Mouse (Mus musculus): Measurements from ENCODE around the gene Cactin. TPM values are rescaled to one million over a fixed set of nuclear protein-coding genes. Genes with fewer than 3 reads are reported as not detected.
A peak's percentile ranks its signal among the peaks of the same experiment; 100 is the strongest.

Cactin gene
- polyA plus RNA-seq, 1 experiment from 2014 or later: 29.6 TPM

DNA sequence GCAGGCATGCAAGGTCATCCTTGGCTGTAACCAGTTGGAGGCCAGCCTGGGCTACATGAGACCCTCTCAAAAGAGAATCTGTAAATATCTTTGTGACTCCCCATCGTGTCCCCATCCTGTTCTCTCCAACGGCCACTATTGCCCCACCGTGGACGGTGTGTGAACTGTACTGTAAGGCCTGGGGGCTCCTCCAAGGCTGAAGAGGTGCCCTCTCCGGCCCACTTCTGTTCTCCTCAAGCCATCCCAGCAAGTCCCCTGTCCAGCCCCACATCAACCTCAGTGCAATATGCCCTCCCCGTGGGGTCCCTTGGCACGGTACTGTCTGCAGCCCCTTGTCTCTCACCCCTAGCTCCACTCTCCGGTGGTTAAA, 1.6 kb upstream of the Cactin start:
- Histone ChIP-seq H3K4me3 (ENCODE audit: low read length) (peak overlapping the region; percentile 99; the same call in 1 of the 2 replicates), H3K9ac (ENCODE audit: low read depth, low read length) (peak overlapping the region; percentile 93; the same call in 1 of the 2 replicates), H3K36me3 (ENCODE audit: control insufficient read depth, insufficient read depth, low read length) (peaks cover 49% of the 10 kb centered on the region), H3K27me3 (ENCODE audit: control insufficient read depth, insufficient read depth, low read length) (no peaks in the 10 kb centered on the region), H3K9me3 (ENCODE audit: control insufficient read depth, low read length) (no peaks in the 10 kb centered on the region), H3K4me2 (replicated peaks; ENCODE audit: low read depth, low read length) (peak overlapping the region; percentile 76), H3K27ac (ENCODE audit: low read depth, low read length) (peak overlapping the region; percentile 85), H3K4me1 (ENCODE audit: control insufficient read depth, insufficient read depth, low read length) (peaks cover 32% of the 10 kb centered on the region)
- no peak for ATAC-seq (ENCODE audit: low FRiP score, low TSS enrichment)
- WGBS: 34% methylated on average over 8 of the region's 8 CpGs

DNA sequence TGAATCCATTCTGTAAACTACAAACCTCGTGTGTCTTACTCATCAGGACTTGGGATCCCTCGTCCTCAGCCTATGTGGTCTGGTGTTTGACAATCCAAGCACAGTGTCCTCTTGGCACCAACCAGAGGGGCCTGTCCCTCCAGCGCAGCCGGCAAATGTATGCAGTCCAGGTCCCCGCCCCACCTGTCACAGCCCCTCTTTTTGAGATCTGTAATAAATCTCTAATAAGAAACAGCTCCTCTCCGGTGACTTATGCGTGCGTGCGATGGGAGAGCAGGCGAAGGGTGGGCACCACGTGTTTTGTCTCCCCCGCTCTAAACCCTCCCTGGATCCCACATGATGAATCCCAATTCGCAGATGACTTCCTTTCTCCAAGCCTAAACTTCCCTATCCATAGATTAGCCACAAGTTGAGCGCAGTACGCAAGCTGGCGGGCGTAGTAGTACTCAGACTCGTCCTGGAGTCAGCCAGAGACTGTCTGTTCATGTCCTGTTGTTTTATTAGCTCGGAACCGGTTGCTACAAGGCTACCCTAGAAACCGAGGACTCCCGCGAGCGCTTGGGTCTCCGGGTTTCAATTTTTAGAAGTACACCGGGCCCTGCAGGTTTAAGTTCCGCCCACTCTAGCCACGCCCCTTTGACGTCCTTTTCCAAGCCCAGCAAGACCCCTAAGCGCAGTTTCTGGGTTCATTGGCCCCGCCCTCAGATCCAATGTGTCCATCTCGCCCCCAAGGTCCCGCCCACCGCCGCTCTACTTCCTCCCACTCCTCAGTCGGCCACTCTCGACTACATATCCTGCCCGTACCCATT, 958 bp upstream of the Cactin start:
- peaks cover 32% of the 10 kb centered on the region for H3K4me1 ChIP-seq (ENCODE audit: control insufficient read depth, insufficient read depth, low read length)
- WGBS: under 1% methylated on average over 38 of the region's 38 CpGs
- peak overlapping the region; percentile 85 for H3K27ac ChIP-seq (ENCODE audit: low read depth, low read length)
- peaks cover 53% of the 10 kb centered on the region for H3K36me3 ChIP-seq (ENCODE audit: control insufficient read depth, insufficient read depth, low read length)
- peak overlapping the region; percentile 93 for H3K9ac ChIP-seq (ENCODE audit: low read depth, low read length)
- peak; percentile 82 for ATAC-seq (ENCODE audit: low FRiP score, low TSS enrichment)
- peak overlapping the region; percentile 76 for H3K4me2 ChIP-seq (replicated peaks; ENCODE audit: low read depth, low read length)
- no peaks in the 10 kb centered on the region for H3K9me3 ChIP-seq (ENCODE audit: control insufficient read depth, low read length)
- H3K4me3 ChIP-seq (ENCODE audit: low read length): peak overlapping the region; percentile 99
- H3K27me3 ChIP-seq (ENCODE audit: control insufficient read depth, insufficient read depth, low read length): no peaks in the 10 kb centered on the region

DNA sequence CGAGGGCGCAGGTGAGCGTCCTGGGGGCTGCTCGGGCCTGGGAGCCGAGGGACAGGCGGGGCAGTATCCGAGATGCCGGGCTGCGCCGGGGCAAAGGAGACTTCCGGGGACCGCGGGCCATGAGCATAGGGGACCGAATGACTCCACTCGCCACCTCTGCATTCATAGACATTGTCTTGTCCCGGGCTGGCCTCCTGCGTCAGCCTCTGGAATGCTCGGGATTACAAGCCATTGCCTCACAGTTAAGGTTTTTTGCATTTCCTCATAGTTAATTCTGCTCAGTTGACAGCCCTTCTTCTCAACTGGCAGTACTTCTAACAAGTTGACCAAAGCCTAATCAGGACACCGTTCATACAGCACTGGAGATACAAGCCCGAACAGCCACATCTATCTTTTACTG, 533 bp downstream of the Cactin start:
- 3% methylated on average over 20 of the region's 20 CpGs for WGBS
- ATAC-seq (ENCODE audit: low FRiP score, low TSS enrichment): no peak
- peaks cover 55% of the 10 kb centered on the region for H3K36me3 ChIP-seq (ENCODE audit: control insufficient read depth, insufficient read depth, low read length)

DNA sequence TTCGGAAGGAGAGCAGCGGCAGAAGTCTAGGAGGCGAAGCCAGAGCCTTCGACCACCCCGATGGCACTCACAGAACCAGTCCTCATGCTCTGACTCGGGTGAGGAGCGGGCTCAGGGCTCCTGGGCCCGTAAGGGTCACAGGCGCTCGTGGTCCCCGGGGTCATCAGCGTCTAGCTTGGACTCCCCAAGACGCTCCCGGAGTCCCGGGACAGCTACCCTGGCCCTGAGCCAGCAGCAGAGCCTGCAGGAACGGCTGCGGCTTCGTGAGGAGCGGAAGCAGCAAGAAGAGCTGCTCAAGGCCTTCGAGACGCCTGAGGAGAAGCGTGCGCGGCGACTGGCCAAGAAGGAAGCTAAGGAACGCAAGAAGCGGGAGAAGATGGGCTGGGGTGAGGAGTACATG, 1.5 kb downstream of the Cactin start:
- Histone ChIP-seq H3K27me3 (ENCODE audit: control insufficient read depth, insufficient read depth, low read length) (no peaks in the 10 kb centered on the region), H3K36me3 (ENCODE audit: control insufficient read depth, insufficient read depth, low read length) (peaks cover 63% of the 10 kb centered on the region), H3K4me1 (ENCODE audit: control insufficient read depth, insufficient read depth, low read length) (peaks cover 17% of the 10 kb centered on the region), H3K4me3 (ENCODE audit: low read length) (no peak overlapping the region), H3K9ac (ENCODE audit: low read depth, low read length) (0 out of 2 replicates have a peak overlapping the region, but pooled peaks have one; percentile 93), H3K27ac (ENCODE audit: low read depth, low read length) (no peak overlapping the region), H3K9me3 (ENCODE audit: control insufficient read depth, low read length) (no peaks in the 10 kb centered on the region), H3K4me2 (replicated peaks; ENCODE audit: low read depth, low read length) (no peak overlapping the region)
- ATAC-seq (ENCODE audit: low FRiP score, low TSS enrichment): no peak
- WGBS: 93% methylated on average over 27 of the region's 27 CpGs

More for the DNA sequence above, 533 bp downstream of the Cactin start:
- H3K9me3 ChIP-seq (ENCODE audit: control insufficient read depth, low read length): no peaks in the 10 kb centered on the region
- H3K4me2 ChIP-seq (replicated peaks; ENCODE audit: low read depth, low read length): peak overlapping the region; percentile 70
- H3K9ac ChIP-seq (ENCODE audit: low read depth, low read length): peak overlapping the region; percentile 93
- peaks cover 27% of the 10 kb centered on the region for H3K4me1 ChIP-seq (ENCODE audit: control insufficient read depth, insufficient read depth, low read length)
- H3K27me3 ChIP-seq (ENCODE audit: control insufficient read depth, insufficient read depth, low read length): no peaks in the 10 kb centered on the region
- H3K27ac ChIP-seq (ENCODE audit: low read depth, low read length): peak overlapping the region; percentile 85
- H3K4me3 ChIP-seq (ENCODE audit: low read length): peak overlapping the region; percentile 99

DNA sequence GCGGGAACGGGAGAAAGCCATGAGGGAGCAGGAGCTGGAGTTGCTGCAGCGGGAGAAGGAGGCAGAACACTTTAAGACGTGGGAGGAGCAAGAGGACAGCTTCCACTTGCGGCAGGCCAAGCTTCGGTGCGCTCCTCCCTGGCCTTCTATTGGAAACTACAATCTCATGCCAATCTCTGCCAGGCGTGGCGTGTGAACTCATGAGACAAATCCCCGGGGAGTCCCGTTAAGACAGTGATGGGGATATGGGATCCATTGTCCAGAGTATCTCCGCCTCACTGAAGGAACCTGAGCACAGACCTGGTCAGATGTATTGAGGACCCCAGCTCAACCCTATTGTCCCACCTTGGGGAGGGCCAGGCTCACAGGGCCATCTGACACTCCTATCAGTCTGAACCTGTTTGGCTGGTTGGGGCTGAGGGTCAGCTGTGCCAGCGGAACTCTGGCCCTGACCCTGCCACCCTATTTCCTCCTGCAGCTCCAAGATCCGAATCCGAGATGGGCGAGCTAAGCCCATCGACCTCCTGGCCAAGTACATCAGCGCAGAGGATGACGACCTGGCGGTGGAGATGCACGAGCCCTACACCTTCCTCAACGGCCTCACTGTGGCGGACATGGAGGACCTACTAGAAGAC, 2.4 kb downstream of the Cactin start:
- Histone ChIP-seq H3K36me3 (ENCODE audit: control insufficient read depth, insufficient read depth, low read length) (peaks cover 58% of the 10 kb centered on the region), H3K4me3 (ENCODE audit: low read length) (no peak overlapping the region), H3K27me3 (ENCODE audit: control insufficient read depth, insufficient read depth, low read length) (no peaks in the 10 kb centered on the region), H3K9ac (ENCODE audit: low read depth, low read length) (peak overlapping the region; percentile 12; the same call in 1 of the 2 replicates), H3K4me2 (replicated peaks; ENCODE audit: low read depth, low read length) (no peak overlapping the region), H3K4me1 (ENCODE audit: control insufficient read depth, insufficient read depth, low read length) (peaks cover 14% of the 10 kb centered on the region), H3K9me3 (ENCODE audit: control insufficient read depth, low read length) (no peaks in the 10 kb centered on the region), H3K27ac (ENCODE audit: low read depth, low read length) (no peak overlapping the region)
- WGBS: 94% methylated on average over 23 of the region's 23 CpGs
- ATAC-seq (ENCODE audit: low FRiP score, low TSS enrichment): no peak

DNA sequence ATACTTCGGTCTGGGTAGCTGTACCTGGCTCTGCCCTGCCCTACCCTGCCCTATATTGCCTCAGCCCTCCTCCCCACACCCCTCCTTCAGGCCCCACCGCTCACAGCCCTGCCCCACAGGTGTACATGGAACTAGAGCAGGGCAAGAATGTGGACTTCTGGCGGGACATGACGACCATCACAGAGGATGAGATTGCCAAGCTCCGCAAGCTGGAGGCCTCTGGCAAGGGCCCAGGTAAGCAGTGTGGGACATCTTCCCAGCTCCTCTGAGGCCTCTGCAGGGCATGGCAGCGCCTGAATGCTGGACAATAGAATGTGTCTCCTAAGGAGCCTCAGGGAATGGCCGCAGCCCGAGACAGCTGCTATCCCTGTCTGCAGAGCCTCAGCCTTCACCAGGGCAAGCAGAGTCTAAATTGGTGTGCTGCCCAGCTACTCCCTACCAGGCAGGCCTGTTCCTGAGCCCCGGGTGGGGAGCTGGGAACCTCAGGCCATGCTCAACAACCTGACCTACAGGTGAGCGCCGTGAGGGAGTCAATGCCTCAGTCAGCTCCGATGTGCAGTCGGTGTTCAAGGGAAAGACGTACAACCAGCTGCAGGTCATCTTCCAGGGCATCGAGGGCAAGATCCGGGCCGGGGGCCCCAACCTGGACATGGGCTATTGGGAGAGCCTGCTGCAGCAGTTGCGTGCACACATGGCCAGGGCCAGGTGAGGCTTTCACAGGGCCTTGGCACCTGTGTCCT, 3.1 kb downstream of the Cactin start:
- no peak overlapping the region for H3K27ac ChIP-seq (ENCODE audit: low read depth, low read length)
- no peak overlapping the region for H3K9ac ChIP-seq (ENCODE audit: low read depth, low read length)
- no peak overlapping the region for H3K4me2 ChIP-seq (replicated peaks; ENCODE audit: low read depth, low read length)
- no peak for ATAC-seq (ENCODE audit: low FRiP score, low TSS enrichment)
- no peaks in the 10 kb centered on the region for H3K27me3 ChIP-seq (ENCODE audit: control insufficient read depth, insufficient read depth, low read length)
- WGBS: 95% methylated on average over 18 of the region's 18 CpGs
- H3K36me3 ChIP-seq (ENCODE audit: control insufficient read depth, insufficient read depth, low read length): peaks cover 53% of the 10 kb centered on the region
- peaks cover 15% of the 10 kb centered on the region for H3K4me1 ChIP-seq (ENCODE audit: control insufficient read depth, insufficient read depth, low read length)
- no peak overlapping the region for H3K4me3 ChIP-seq (ENCODE audit: low read length)
- no peaks in the 10 kb centered on the region for H3K9me3 ChIP-seq (ENCODE audit: control insufficient read depth, low read length)

DNA sequence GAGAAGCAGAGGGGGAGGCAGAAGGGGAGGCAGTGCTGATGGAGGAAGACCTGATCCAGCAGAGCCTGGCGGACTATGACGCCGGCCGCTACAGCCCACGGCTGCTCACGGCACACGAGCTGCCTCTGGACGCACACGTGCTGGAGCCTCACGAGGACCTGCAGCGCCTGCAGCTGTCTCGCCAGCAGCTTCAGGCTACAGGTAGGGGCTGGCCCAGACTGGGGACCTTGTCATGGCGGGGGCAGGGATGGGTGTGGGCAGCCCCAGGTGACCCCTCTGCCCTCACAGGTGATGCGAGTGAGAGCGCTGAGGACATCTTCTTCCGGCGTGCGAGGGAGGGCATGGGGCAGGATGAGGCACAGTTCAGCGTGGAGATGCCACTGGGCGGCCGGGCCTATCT, 4.3 kb downstream of the Cactin start:
- ATAC-seq (ENCODE audit: low FRiP score, low TSS enrichment): no peak
- WGBS: 93% methylated on average over 21 of the region's 21 CpGs
- no peak overlapping the region for H3K9ac ChIP-seq (ENCODE audit: low read depth, low read length)

DNA sequence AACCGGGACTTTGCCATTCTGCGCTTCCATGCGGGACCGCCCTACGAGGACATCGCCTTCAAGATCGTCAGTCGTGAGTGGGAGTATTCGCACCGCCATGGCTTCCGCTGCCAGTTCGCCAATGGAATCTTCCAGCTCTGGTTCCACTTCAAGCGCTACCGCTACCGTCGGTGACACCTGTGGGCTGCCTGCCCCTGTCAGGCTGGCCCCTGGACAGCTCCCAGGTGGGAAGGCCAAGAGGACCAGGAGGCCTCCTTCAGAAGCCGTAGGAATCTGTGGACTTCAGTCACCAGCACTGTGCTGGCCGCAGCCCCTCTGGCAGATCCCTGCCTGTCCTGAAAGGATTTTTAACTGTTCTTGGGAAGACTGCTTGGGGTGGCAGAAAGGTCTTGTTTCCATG, 4.9 kb downstream of the Cactin start:
- 91% methylated on average over 18 of the region's 18 CpGs for WGBS
- Histone ChIP-seq H3K27ac (ENCODE audit: low read depth, low read length) (no peak overlapping the region; the same call in 1 of the 2 replicates), H3K36me3 (ENCODE audit: control insufficient read depth, insufficient read depth, low read length) (peaks cover 51% of the 10 kb centered on the region), H3K4me3 (ENCODE audit: low read length) (no peak overlapping the region), H3K27me3 (ENCODE audit: control insufficient read depth, insufficient read depth, low read length) (no peaks in the 10 kb centered on the region), H3K9ac (ENCODE audit: low read depth, low read length) (no peak overlapping the region), H3K9me3 (ENCODE audit: control insufficient read depth, low read length) (no peaks in the 10 kb centered on the region), H3K4me1 (ENCODE audit: control insufficient read depth, insufficient read depth, low read length) (peaks cover 16% of the 10 kb centered on the region; the same call in 1 of the 2 replicates), H3K4me2 (replicated peaks; ENCODE audit: low read depth, low read length) (no peak overlapping the region)
- ATAC-seq (ENCODE audit: low FRiP score, low TSS enrichment): no peak

More for the DNA sequence above, 4.3 kb downstream of the Cactin start:
- Histone ChIP-seq H3K4me3 (ENCODE audit: low read length) (no peak overlapping the region), H3K36me3 (ENCODE audit: control insufficient read depth, insufficient read depth, low read length) (peaks cover 51% of the 10 kb centered on the region), H3K4me2 (replicated peaks; ENCODE audit: low read depth, low read length) (no peak overlapping the region), H3K27me3 (ENCODE audit: control insufficient read depth, insufficient read depth, low read length) (no peaks in the 10 kb centered on the region), H3K27ac (ENCODE audit: low read depth, low read length) (no peak overlapping the region), H3K4me1 (ENCODE audit: control insufficient read depth, insufficient read depth, low read length) (peaks cover 16% of the 10 kb centered on the region; the same call in 1 of the 2 replicates), H3K9me3 (ENCODE audit: control insufficient read depth, low read length) (no peaks in the 10 kb centered on the region)

Data from kidney, embryonic 14.5 days (tissue).